Mouse (Mus musculus): ENCODE data around the gene Glp2r.
A peak's percentile ranks its signal among the peaks of the same experiment; 100 is the strongest.

The Glp2r gene

GRCm38 (mm10) chr11:67771053-67771452, at the start of gene Glp2r:
Gene Glp2r, minus strand, starts transcription at chr11:67771153.
- DNase-seq (ENCODE audit: low spot score in 2 of 2): no peak

GRCm38 (mm10) chr11:67820221-67820620, 49.3 kb upstream of the Glp2r start:
- DNase-seq (ENCODE audit: low spot score in 2 of 2): peak in 1 of 2 experiments; percentile 23

- DNase-seq (ENCODE audit: low spot score in 2 of 2): no peak
These were observed 48.7 kb upstream of the Glp2r start for GRCm38 (mm10) chr11:67819604-67820003.

GRCm38 (mm10) chr11:67811535-67811934, 40.6 kb upstream of the Glp2r start:
- no peak for DNase-seq (ENCODE audit: low spot score in 2 of 2)

- no peak for DNase-seq (ENCODE audit: low spot score in 2 of 2)
These were observed 37.1 kb upstream of the Glp2r start for GRCm38 (mm10) chr11:67808051-67808450.

GRCm38 (mm10) chr11:67806832-67807597, 36.1 kb upstream of the Glp2r start:
- DNase-seq (ENCODE audit: low spot score in 2 of 2): no peak

GRCm38 (mm10) chr11:67805538-67805937, 34.6 kb upstream of the Glp2r start:
- no peak for DNase-seq (ENCODE audit: low spot score in 2 of 2)

GRCm38 (mm10) chr11:67801169-67801568, 30.2 kb upstream of the Glp2r start:
- no peak for DNase-seq (ENCODE audit: low spot score in 2 of 2)

GRCm38 (mm10) chr11:67800130-67800723, 29.3 kb upstream of the Glp2r start:
- DNase-seq (ENCODE audit: low spot score in 2 of 2): no peak

- DNase-seq (ENCODE audit: low spot score in 2 of 2): no peak
These were observed 27.0 kb upstream of the Glp2r start, which contains the start of gene Dhrs7c for GRCm38 (mm10) chr11:67797931-67798330. Gene Dhrs7c, plus strand, starts transcription at chr11:67798187.

- DNase-seq (ENCODE audit: low spot score in 2 of 2): no peak
These were observed 19.2 kb upstream of the Glp2r start for GRCm38 (mm10) chr11:67790182-67790581.

- DNase-seq (ENCODE audit: low spot score in 2 of 2): no peak
These were observed 3.4 kb upstream of the Glp2r start, which contains the start of gene Gsg1l2 for GRCm38 (mm10) chr11:67774379-67774778. Gene Gsg1l2, plus strand, starts transcription at chr11:67774608.

GRCm38 (mm10) chr11:67772577-67772976, 1.6 kb upstream of the Glp2r start:
- DNase-seq (ENCODE audit: low spot score in 2 of 2): no peak

- no peak for DNase-seq (ENCODE audit: low spot score in 2 of 2)
These were observed 738 bp upstream of the Glp2r start for GRCm38 (mm10) chr11:67771691-67772090.

GRCm38 (mm10) chr11:67757373-67758167, 13.4 kb downstream of the Glp2r start:
- no peak for DNase-seq (ENCODE audit: low spot score in 2 of 2)

- DNase-seq (ENCODE audit: low spot score in 2 of 2): no peak
These were observed 14.7 kb downstream of the Glp2r start for GRCm38 (mm10) chr11:67756287-67756686.

GRCm38 (mm10) chr11:67741569-67741968, 29.4 kb downstream of the Glp2r start:
- DNase-seq (ENCODE audit: low spot score in 2 of 2): no peak

- no peak for DNase-seq (ENCODE audit: low spot score in 2 of 2)
These were observed 32.0 kb downstream of the Glp2r start for GRCm38 (mm10) chr11:67738846-67739490.

- DNase-seq (ENCODE audit: low spot score in 2 of 2): no peak
These were observed 32.6 kb downstream of the Glp2r start for GRCm38 (mm10) chr11:67738345-67738744.

- no peak for DNase-seq (ENCODE audit: low spot score in 2 of 2)
These were observed 36.4 kb downstream of the Glp2r start for GRCm38 (mm10) chr11:67734597-67734996.

- no peak for DNase-seq (ENCODE audit: low spot score in 2 of 2)
These were observed 37.2 kb downstream of the Glp2r start for GRCm38 (mm10) chr11:67733726-67734125.

- DNase-seq (ENCODE audit: low spot score in 2 of 2): no peak
These were observed 39.9 kb downstream of the Glp2r start for GRCm38 (mm10) chr11:67731056-67731455.
